Mouse (Mus musculus): ENCODE measurements around the gene Eps8l3. TPM values are rescaled to one million over a fixed set of nuclear protein-coding genes. Genes with fewer than 3 reads are reported as not detected.

Gene Eps8l3
- 27.9 and 29.2 TPM in 2 replicates for polyA plus RNA-seq (2012; rRNA removed)

DNA sequence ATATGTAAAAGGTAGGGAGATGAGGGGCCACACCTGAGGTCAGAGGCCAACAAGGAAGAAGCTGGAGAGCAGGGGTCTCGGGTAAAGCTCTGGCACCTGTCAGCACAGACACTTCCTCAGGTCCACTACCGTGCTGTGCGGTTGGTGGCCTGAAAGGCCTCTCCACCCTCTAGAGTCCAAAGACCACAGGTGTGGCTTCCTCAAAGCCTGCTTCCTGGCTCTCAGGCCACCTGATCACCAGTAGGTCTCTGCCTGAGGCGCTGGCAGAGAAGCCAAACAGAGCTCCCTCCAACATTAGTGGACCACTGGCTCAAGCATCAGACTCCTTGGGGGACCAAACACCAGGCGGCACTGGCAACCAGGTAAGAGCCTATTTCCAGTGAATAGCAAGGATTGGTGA is at the start of gene Eps8l3:
Eps8l3 (plus strand) TSS at position 225 of the 400 bp plus-strand sequence.
- Histone ChIP-seq H3K4me3 (ENCODE audit: control insufficient read depth, low read depth, low read length) (0 out of 2 replicates have a peak within 1 kb of the TSS, but pooled peaks have one; percentile 87), H3K27ac (ENCODE audit: control insufficient read depth, insufficient read depth, low read depth, low read length) (no peak within 1 kb of the TSS), H3K36me3 (ENCODE audit: control insufficient read depth, insufficient read depth, low read length) (no peaks in the 10 kb centered on the region), H3K4me1 (ENCODE audit: control insufficient read depth, insufficient read depth, low read length) (peaks cover 9% of the 10 kb centered on the region), H3K27me3 (ENCODE audit: control insufficient read depth, insufficient read depth, low read length) (no peaks in the 10 kb centered on the region)
- TF ChIP-seq CTCF (IDR thresholded peaks at IDR 0.05; ENCODE audit: control insufficient read depth, insufficient read depth, insufficient replicate concordance, low read depth, low read length) (no peak), POLR2A (IDR thresholded peaks at IDR 0.05; ENCODE audit: control insufficient read depth, low read depth, low read length) (no peak)

DNA sequence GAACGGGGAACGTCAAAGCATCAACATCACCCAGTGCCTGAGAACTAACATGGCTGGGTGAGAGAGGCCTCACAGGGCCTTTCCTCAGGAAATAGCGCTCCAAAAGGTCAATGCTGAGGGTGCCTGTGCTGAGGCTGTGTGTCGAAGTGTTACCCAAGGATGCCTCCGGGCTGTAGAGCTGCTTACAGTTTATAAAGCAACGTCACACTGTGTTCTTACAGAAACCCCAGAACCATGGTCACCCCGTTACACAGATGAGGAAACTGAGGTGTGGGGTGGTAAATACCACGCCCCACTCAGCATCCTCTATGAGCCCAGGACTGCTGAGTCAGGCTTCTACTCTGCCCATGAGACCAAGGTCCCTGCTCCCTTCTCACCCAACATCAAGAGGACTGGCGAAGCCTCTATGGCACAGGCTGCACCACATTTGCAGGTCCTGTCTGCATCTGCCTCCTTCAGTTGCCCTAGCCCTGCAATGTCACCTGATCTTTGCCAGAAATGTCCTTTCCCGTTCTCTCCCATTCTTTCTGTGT is 49.1 kb upstream of the Eps8l3 start:
- Histone ChIP-seq H3K4me3 (ENCODE audit: control insufficient read depth, low read depth, low read length) (no peak overlapping the region), H3K4me1 (ENCODE audit: control insufficient read depth, insufficient read depth, low read length) (0 out of 2 replicates have a peak, but pooled peaks cover 2% of the 10 kb centered on the region), H3K27ac (ENCODE audit: control insufficient read depth, insufficient read depth, low read depth, low read length) (no peak overlapping the region), H3K36me3 (ENCODE audit: control insufficient read depth, insufficient read depth, low read length) (no peaks in the 10 kb centered on the region), H3K27me3 (ENCODE audit: control insufficient read depth, insufficient read depth, low read length) (no peaks in the 10 kb centered on the region)
- TF ChIP-seq CTCF (IDR thresholded peaks at IDR 0.05; ENCODE audit: control insufficient read depth, insufficient read depth, insufficient replicate concordance, low read depth, low read length) (no peak), POLR2A (IDR thresholded peaks at IDR 0.05; ENCODE audit: control insufficient read depth, low read depth, low read length) (no peak)

DNA sequence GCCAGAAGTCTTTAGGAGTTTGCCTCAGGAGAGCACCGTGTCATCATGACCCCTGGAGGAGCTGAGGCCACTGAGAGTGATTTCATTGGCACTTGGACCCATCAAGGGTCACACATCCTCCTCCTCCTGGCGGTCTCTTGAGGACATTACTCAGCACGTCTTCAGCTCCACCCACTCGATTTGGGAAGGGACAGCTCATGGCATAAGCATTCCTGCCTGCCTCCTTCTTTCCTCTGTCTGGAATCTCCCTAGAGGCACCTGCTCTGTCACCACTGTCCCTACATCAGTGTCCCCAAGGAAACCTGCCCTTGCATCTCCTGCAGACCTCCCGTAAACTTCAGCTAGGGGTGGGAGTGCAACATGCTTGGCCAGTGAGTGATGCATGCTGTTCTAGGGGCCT is 48.5 kb upstream of the Eps8l3 start:
- no peak overlapping the region for H3K27ac ChIP-seq (ENCODE audit: control insufficient read depth, insufficient read depth, low read depth, low read length)
- no peak overlapping the region for H3K4me3 ChIP-seq (ENCODE audit: control insufficient read depth, low read depth, low read length)
- H3K36me3 ChIP-seq (ENCODE audit: control insufficient read depth, insufficient read depth, low read length): no peaks in the 10 kb centered on the region
- 0 out of 2 replicates have a peak, but pooled peaks cover 2% of the 10 kb centered on the region for H3K4me1 ChIP-seq (ENCODE audit: control insufficient read depth, insufficient read depth, low read length)
- H3K27me3 ChIP-seq (ENCODE audit: control insufficient read depth, insufficient read depth, low read length): no peaks in the 10 kb centered on the region
- no peak for TF ChIP-seq POLR2A (IDR thresholded peaks at IDR 0.05; ENCODE audit: control insufficient read depth, low read depth, low read length)
- TF ChIP-seq CTCF (IDR thresholded peaks at IDR 0.05; ENCODE audit: control insufficient read depth, insufficient read depth, insufficient replicate concordance, low read depth, low read length): no peak

DNA sequence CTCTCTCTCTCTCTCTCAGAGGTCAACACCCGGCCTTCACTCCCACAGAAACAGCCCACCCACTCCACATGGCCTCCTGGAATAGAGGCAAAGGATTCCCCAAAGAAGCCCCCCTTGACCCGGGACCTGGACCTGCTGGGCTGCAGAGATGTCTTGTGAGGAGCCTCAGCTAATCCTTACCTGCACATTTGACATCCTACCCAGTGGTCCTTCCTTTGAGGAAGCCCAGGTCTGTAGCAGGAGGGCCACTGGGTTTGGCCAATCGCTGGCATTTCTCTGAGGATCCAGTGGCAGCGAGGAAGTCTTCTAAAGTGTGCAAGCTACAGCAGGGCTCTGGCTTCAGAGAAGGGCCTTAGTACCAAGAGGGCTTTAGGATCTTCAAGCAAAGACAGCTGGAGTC is 48.0 kb upstream of the Eps8l3 start:
- Histone ChIP-seq H3K27me3 (ENCODE audit: control insufficient read depth, insufficient read depth, low read length) (no peaks in the 10 kb centered on the region), H3K36me3 (ENCODE audit: control insufficient read depth, insufficient read depth, low read length) (no peaks in the 10 kb centered on the region), H3K27ac (ENCODE audit: control insufficient read depth, insufficient read depth, low read depth, low read length) (no peak overlapping the region), H3K4me1 (ENCODE audit: control insufficient read depth, insufficient read depth, low read length) (0 out of 2 replicates have a peak, but pooled peaks cover 2% of the 10 kb centered on the region), H3K4me3 (ENCODE audit: control insufficient read depth, low read depth, low read length) (no peak overlapping the region)
- no peak for TF ChIP-seq POLR2A (IDR thresholded peaks at IDR 0.05; ENCODE audit: control insufficient read depth, low read depth, low read length)
- no peak for TF ChIP-seq CTCF (IDR thresholded peaks at IDR 0.05; ENCODE audit: control insufficient read depth, insufficient read depth, insufficient replicate concordance, low read depth, low read length)

DNA sequence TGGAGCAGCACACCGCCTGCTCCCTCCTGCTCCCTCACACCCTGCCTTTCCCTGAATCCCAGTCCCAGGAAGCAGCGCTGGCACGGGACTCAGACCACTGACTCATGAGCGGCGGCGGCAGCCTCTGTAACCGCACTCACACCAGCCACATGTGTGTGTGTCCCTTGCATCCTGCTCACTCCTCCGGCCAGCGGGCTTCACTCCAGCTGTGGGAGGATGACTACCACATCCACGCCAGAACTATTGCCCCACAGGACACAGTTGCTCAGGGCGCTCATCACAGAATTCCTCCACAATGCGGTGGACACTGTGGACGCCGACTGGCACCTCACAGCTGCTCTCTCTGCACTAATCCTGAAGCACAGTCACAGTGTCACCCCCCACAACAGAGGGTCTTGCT is 47.4 kb upstream of the Eps8l3 start:
- H3K36me3 ChIP-seq (ENCODE audit: control insufficient read depth, insufficient read depth, low read length): no peaks in the 10 kb centered on the region
- no peak overlapping the region for H3K27ac ChIP-seq (ENCODE audit: control insufficient read depth, insufficient read depth, low read depth, low read length)

DNA sequence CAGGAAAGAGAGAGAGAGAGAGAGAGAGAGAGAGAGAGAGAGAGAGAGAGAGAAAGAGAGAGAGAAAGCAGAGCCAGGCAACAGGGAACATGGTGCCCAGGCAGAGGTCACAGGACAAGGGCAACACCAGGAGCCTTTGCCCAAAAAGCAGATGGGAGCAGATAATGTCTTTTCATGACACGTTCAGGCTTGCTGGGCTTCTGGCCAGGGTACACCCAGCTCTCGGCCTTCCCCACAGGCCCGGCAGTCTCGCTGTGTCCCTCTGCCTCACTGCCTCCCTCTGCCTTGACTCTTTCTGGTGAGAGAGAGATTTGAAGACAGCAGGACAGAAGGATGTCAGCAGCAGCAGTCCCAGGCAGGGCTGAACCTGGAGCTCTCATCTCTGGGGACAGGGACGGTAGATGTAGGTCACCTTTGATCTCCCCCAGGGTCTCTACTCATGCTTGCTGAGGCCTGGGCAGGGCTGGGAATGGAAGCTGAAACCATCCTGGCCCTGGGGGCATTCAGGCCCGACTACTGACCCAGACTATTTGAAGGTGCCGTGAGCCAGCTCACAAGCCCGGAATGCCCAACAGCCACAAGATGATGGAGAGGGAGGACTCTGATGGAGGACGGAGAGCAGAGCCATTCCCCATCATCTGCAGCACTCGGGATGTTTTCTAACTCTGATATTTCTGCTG is 45.0 kb upstream of the Eps8l3 start:
- Histone ChIP-seq H3K27me3 (ENCODE audit: control insufficient read depth, insufficient read depth, low read length) (no peaks in the 10 kb centered on the region), H3K27ac (ENCODE audit: control insufficient read depth, insufficient read depth, low read depth, low read length) (no peak overlapping the region), H3K36me3 (ENCODE audit: control insufficient read depth, insufficient read depth, low read length) (no peaks in the 10 kb centered on the region), H3K4me3 (ENCODE audit: control insufficient read depth, low read depth, low read length) (no peak overlapping the region), H3K4me1 (ENCODE audit: control insufficient read depth, insufficient read depth, low read length) (0 out of 2 replicates have a peak, but pooled peaks cover 2% of the 10 kb centered on the region)
- TF ChIP-seq CTCF (IDR thresholded peaks at IDR 0.05; ENCODE audit: control insufficient read depth, insufficient read depth, insufficient replicate concordance, low read depth, low read length) (no peak), POLR2A (IDR thresholded peaks at IDR 0.05; ENCODE audit: control insufficient read depth, low read depth, low read length) (no peak)

More for the DNA sequence above, 47.4 kb upstream of the Eps8l3 start:
- 0 out of 2 replicates have a peak, but pooled peaks cover 2% of the 10 kb centered on the region for H3K4me1 ChIP-seq (ENCODE audit: control insufficient read depth, insufficient read depth, low read length)
- TF ChIP-seq CTCF (IDR thresholded peaks at IDR 0.05; ENCODE audit: control insufficient read depth, insufficient read depth, insufficient replicate concordance, low read depth, low read length) (no peak), POLR2A (IDR thresholded peaks at IDR 0.05; ENCODE audit: control insufficient read depth, low read depth, low read length) (no peak)
- no peak overlapping the region for H3K4me3 ChIP-seq (ENCODE audit: control insufficient read depth, low read depth, low read length)
- no peaks in the 10 kb centered on the region for H3K27me3 ChIP-seq (ENCODE audit: control insufficient read depth, insufficient read depth, low read length)

DNA sequence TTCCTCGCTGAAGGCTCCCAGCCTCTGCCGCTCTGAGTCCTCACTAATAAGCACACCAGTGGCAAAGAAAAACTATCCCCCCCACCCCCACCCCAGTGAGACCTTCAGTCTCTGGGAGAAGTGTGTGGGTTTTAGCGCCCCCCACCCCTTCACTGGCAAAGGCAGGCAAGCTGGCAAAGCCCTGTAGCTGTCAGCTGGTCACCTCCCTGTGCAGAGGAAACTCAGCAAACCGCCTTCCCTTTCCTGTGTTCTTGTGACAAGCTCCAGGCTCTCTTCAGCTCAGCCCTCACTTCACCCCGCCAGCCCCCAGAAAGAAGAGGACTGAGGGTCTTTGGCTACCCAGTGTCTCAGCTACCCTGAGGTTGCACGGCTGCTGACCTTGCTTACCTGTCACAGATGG is 44.4 kb upstream of the Eps8l3 start:
- Histone ChIP-seq H3K4me1 (ENCODE audit: control insufficient read depth, insufficient read depth, low read length) (0 out of 2 replicates have a peak, but pooled peaks cover 2% of the 10 kb centered on the region), H3K36me3 (ENCODE audit: control insufficient read depth, insufficient read depth, low read length) (no peaks in the 10 kb centered on the region), H3K27ac (ENCODE audit: control insufficient read depth, insufficient read depth, low read depth, low read length) (no peak overlapping the region), H3K4me3 (ENCODE audit: control insufficient read depth, low read depth, low read length) (no peak overlapping the region), H3K27me3 (ENCODE audit: control insufficient read depth, insufficient read depth, low read length) (no peaks in the 10 kb centered on the region)
- TF ChIP-seq POLR2A (IDR thresholded peaks at IDR 0.05; ENCODE audit: control insufficient read depth, low read depth, low read length) (no peak), CTCF (IDR thresholded peaks at IDR 0.05; ENCODE audit: control insufficient read depth, insufficient read depth, insufficient replicate concordance, low read depth, low read length) (no peak)
